Mouse (Mus musculus): ENCODE data around the gene Barx2. TPM values are rescaled to one million over a fixed set of nuclear protein-coding genes. Genes with fewer than 3 reads are reported as not detected.

Barx2 gene
- polyA plus RNA-seq, 1 experiment = 1.0 TPM

DNA sequence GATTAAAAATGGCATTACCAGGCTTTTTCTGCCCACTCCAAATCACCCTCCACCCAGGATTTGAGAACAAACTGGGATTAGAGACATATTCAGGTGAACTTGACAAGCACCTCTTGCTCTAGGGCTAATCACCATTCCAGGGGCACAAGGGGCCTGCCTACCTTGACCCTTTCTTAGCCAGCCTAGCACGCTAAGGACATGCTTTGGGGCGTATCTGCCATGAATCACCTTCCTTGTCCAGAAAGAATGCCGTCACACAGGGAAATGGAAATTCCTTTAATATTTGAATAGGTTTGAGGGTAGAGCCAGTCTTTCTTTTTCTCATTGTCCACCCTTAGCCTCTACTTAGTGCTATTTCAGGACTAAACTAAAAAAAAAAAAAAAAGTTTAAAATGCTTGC, 73.2 kb downstream of the Barx2 start:
- no peaks in the 10 kb centered on the region for H3K27me3 ChIP-seq (ENCODE audit: control insufficient read depth, insufficient read depth, low read length)
- TF ChIP-seq CTCF (IDR thresholded peaks at IDR 0.05; ENCODE audit: borderline replicate concordance, insufficient read depth, low read depth, low read length) = no peak
- no peak overlapping the region for H3K4me3 ChIP-seq (replicated peaks; ENCODE audit: insufficient read depth, low read depth, low read length)
- WGBS = 97% methylated on average over 3 of the region's 3 CpGs
- no peak for DNase-seq
- H3K4me1 ChIP-seq (ENCODE audit: control insufficient read depth, insufficient read depth, low read length) = no peaks in the 10 kb centered on the region
- no peak overlapping the region for H3K27ac ChIP-seq (ENCODE audit: insufficient read depth, low read length)

DNA sequence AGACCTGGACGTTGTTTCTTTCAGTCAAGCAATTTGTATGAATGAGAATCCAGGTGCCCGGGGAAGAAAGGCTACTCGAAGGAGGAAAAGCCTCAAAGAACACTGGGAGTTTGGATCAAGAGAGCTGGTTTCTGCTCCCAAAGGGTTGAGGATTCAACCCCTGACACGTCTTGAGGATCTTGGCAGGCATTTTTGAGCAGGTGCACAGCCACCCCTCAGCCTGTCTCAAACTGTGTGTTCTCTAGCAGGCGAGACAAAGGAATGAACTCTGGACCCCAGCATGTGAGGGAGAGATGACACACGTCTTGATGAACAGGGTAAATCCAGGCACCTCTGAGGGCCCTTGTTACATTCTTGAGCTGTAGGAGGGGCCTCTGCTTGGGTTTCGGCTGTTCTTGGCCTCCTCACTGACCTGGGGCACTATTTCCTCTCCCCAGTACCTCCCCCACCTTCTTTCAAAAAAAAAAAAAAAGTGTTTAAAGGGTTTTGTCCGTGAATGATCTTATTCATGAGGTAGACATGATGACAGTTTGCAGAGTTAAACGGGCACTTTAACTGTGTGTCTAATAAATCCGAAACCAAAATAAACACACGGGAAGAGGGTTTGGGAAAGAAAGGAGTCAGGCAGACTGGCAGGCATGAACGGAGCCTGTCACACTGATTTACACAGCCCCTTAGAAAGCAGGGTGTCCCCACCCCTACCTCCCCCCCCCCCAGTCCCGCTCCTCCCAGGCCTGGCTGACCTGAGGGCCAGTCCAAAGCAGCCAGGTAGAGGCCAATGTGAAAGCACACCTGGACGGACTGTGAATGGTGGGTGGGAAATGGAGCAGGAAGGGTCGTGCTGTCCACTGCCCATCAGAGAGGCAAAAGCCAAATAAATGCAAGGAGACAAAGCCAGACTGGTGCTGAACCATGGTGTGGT, 73.9 kb downstream of the Barx2 start:
- TF ChIP-seq POLR2A (IDR thresholded peaks at IDR 0.05; ENCODE audit: borderline replicate concordance, insufficient read depth, low read length) (no peak), CTCF (IDR thresholded peaks at IDR 0.05; ENCODE audit: borderline replicate concordance, insufficient read depth, low read depth, low read length) (no peak)
- no peaks in the 10 kb centered on the region for H3K4me1 ChIP-seq (ENCODE audit: control insufficient read depth, insufficient read depth, low read length)
- 45% methylated on average over 15 of the region's 15 CpGs for WGBS
- H3K27me3 ChIP-seq (ENCODE audit: control insufficient read depth, insufficient read depth, low read length) = no peaks in the 10 kb centered on the region
- DNase-seq = no peak
- H3K4me3 ChIP-seq (replicated peaks; ENCODE audit: insufficient read depth, low read depth, low read length) = no peak overlapping the region
- H3K27ac ChIP-seq (ENCODE audit: insufficient read depth, low read length) = no peak overlapping the region

DNA sequence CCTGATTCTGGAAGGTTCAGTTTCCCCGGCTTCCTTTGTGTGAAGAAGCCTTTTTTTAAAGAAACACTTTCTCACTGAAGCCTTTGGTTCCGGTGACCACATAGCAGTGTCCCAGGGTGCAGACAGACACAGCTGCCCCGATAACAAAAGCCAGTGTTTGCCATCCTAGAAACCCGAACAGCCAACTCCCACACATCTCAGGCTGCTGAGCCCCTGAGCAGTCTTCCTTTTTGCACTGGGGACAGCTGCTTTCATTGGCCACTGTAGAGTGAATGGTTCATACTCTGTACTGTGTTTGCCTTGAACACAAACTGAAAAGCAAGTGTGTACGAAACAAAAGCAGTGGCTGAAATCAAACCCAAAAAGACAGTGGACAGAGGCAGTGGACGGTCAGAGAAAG, 75.2 kb downstream of the Barx2 start:
- H3K27ac ChIP-seq (ENCODE audit: insufficient read depth, low read length) = no peak overlapping the region
- no peak for DNase-seq
- no peaks in the 10 kb centered on the region for H3K27me3 ChIP-seq (ENCODE audit: control insufficient read depth, insufficient read depth, low read length)
- H3K4me3 ChIP-seq (replicated peaks; ENCODE audit: insufficient read depth, low read depth, low read length) = no peak overlapping the region
- H3K4me1 ChIP-seq (ENCODE audit: control insufficient read depth, insufficient read depth, low read length) = no peaks in the 10 kb centered on the region
- WGBS = 58% methylated on average over 6 of the region's 6 CpGs
- TF ChIP-seq POLR2A (IDR thresholded peaks at IDR 0.05; ENCODE audit: borderline replicate concordance, insufficient read depth, low read length) = no peak
- no peak for TF ChIP-seq CTCF (IDR thresholded peaks at IDR 0.05; ENCODE audit: borderline replicate concordance, insufficient read depth, low read depth, low read length)

DNA sequence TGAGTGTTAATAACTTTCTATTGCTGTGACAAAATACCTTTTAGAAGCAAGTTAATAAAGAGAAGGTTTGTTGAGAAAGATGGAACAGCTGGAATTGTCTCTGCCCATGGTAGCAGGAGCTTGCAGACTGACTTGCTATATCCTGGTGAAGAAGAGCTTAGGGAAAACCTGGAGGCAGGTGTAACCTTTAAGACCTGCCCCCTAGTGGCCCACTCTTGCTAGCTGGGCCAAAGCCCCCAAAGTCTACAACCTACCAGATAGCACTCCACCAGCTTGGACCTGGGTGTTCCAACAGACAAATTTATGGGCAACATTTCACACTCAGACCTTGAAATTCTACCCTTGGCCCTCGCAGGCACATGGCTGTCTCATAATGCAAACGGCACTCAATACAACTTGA, 104.5 kb downstream of the Barx2 start:
- 85% methylated on average over 2 of the region's 2 CpGs for WGBS
- H3K27ac ChIP-seq (ENCODE audit: insufficient read depth, low read length) = no peak overlapping the region

DNA sequence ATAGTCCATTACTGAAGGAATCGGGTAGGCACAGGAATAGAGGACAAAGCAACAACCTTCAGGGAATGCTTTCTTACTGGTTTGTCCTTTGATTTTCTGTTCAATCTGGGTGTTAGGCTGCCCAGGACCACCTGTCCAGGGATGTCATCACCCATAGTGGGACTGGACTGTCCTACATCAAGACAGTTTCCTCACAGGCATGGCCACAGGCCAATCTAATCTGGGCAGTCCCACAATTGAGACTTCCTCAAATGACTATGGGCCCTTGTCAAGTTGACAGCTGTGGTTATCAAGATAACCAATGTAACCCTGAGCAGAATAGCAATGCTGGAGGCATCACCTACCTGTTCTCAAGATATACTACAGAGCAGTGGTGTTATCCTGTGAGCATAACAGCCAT, 110.6 kb downstream of the Barx2 start:
- DNase-seq = no peak
- H3K4me3 ChIP-seq (replicated peaks; ENCODE audit: insufficient read depth, low read depth, low read length) = no peak overlapping the region
- no peaks in the 10 kb centered on the region for H3K27me3 ChIP-seq (ENCODE audit: control insufficient read depth, insufficient read depth, low read length)
- H3K27ac ChIP-seq (ENCODE audit: insufficient read depth, low read length) = no peak overlapping the region
- 93% methylated on average over 1 of the region's 1 CpGs for WGBS
- TF ChIP-seq POLR2A (IDR thresholded peaks at IDR 0.05; ENCODE audit: borderline replicate concordance, insufficient read depth, low read length) (no peak), CTCF (IDR thresholded peaks at IDR 0.05; ENCODE audit: borderline replicate concordance, insufficient read depth, low read depth, low read length) (no peak)
- H3K4me1 ChIP-seq (ENCODE audit: control insufficient read depth, insufficient read depth, low read length) = no peaks in the 10 kb centered on the region

More for the DNA sequence above, 104.5 kb downstream of the Barx2 start:
- no peak for DNase-seq
- H3K4me3 ChIP-seq (replicated peaks; ENCODE audit: insufficient read depth, low read depth, low read length) = no peak overlapping the region
- no peaks in the 10 kb centered on the region for H3K4me1 ChIP-seq (ENCODE audit: control insufficient read depth, insufficient read depth, low read length)
- no peak for TF ChIP-seq CTCF (IDR thresholded peaks at IDR 0.05; ENCODE audit: borderline replicate concordance, insufficient read depth, low read depth, low read length)
- TF ChIP-seq POLR2A (IDR thresholded peaks at IDR 0.05; ENCODE audit: borderline replicate concordance, insufficient read depth, low read length) = no peak
- H3K27me3 ChIP-seq (ENCODE audit: control insufficient read depth, insufficient read depth, low read length) = no peaks in the 10 kb centered on the region

Other genes with a start within 250 kb of the Barx2 start
- gene Arhgap32, start 202.7 kb upstream of the Barx2 start, polyA plus RNA-seq (2012; rRNA removed) = 21.0 and 21.5 TPM in 2 replicates